Mouse (Mus musculus) neural tube, embryonic 10.5 days (tissue): ENCODE measurements around the gene B3galt4.
A peak's percentile ranks its signal among the peaks of the same experiment; 100 is the strongest.

ENCODE experiments used
- DNase-seq: peaks from one replicate; pipeline ENCODE4 v3.0.0-alpha.2; 2017; ENCODE audit warnings: low spot score; ENCODE audit errors: extremely low spot score

B3galt4 gene

DNA sequence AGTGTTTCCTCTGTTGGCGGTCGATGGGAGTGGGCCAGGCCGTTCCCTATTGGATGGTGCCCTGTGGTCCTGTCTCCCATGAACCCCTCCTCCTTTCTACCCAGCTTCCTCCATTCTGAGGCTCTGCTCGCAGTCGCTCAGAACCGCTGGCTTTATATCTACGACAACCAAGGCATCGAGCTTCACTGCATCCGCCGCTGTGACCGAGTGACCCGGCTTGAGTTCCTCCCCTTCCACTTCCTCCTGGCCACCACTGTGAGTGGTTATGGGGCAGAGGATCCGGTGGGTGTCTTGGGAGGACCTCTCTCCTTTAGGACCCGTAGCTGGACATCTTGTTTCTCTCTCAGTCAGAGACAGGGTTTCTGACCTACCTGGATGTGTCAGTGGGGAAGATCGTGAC, 7.8 kb downstream of the B3galt4 start:
- DNase-seq, result no peak

- DNase-seq, result no peak
Measured at GRCm38 (mm10) chr17:33941381-33941780, 9.9 kb downstream of the B3galt4 start.

- DNase-seq, result no peak
Measured at GRCm38 (mm10) chr17:33940981-33941380, 10.3 kb downstream of the B3galt4 start.

DNA sequence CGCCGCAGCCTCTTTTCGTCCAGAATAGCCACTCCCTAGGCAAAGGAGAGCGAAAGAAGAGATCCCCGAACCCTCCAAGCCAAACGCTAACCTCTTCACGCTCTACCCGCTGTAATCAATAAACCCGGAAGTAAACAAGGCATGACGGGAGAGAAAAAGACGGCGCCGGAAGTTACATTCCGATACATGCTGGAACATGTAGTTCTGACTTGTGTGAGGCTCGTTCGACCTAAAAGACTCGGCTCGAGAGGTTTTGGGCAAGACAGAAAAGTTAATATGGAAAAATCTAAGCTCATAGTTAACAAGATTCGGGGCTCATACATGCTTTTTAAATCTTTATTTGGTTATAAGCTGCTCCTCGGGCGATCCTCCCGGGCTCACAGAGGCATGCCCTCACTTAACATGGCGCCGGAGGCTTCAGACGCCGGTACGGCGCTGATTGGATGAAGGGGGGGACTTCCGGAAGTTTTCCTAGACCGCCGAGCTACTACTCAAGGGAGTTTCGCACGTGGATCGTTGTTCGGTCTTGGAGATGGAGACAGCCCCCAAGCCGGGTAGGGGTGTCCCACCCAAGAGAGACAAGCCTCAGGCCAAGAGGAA, 11.0 kb downstream of the B3galt4 start, which contains the start of the genes Pfdn6 and Wdr46:
TSS of gene Pfdn6 (minus strand) at position 138 of the 600 bp plus-strand sequence.
TSS of gene Wdr46 (plus strand) at position 455 of the 600 bp plus-strand sequence.
- peak; percentile 84 for DNase-seq

DNA sequence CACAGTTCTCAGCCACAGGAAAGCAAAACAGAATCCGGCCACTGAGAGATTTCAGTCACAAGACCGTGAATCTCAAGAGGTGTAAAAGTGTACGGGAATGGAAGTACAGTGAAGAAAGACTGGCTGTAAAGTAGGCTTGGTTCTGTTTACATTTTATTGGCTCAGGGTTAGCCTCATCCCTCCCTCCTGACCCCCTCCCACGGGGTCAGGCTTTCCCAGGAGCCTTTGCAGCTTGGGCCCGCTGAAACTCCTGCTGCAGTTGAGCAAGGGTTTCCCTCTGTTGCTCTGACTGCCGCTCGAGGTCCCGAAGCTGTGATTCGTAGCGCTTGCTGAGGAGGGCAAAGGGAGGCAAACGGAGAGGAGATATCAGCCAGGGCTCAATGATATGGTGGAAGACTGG, 12.5 kb downstream of the B3galt4 start:
- DNase-seq, result no peak

- no peak for DNase-seq
Measured at GRCm38 (mm10) chr17:33936993-33937392, 14.3 kb downstream of the B3galt4 start.

- DNase-seq, result no peak
Measured at GRCm38 (mm10) chr17:33935422-33936055, 15.7 kb downstream of the B3galt4 start.

DNA sequence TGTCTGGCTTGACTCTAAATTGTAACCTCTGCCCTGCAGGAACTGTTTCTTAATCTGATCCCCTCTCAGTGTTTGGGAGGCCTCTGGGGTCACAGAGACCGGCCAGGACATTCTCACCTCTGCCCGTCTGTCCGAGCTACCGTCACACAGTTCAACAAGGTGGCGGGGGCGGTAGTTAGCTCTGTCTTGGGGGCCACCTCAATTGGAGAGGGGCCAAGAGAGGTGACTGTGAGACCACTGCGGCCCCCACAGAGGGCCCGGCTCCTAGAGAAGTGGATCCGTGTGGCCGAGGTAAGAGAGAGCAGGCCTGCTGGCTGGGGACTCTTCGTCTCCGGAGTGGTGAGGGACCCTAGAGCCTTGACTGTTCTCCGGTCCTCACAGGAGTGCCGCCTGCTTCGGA, 18.3 kb downstream of the B3galt4 start:
- no peak for DNase-seq

DNA sequence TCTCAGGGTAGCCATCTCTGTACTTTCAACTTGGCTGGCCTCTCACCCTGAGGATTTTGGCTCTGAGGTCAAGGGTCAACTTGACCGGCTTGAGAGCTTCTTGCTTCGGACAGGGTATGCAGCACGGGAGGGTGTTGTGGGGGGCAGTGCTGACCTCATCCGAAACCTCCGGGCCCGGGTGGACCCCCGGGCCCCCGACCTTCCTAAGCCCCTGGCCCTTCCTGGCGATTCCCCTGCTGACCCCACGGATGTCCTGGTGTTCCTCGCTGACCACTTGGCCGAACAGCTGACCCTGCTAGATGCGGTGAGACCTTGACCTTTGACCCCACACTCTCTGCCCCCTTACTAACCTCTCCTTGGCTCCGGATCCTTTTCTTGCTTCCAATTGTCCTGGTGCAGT, 18.8 kb downstream of the B3galt4 start:
- no peak for DNase-seq

GRCm38 (mm10) chr17:33931947-33932346, 19.3 kb downstream of the B3galt4 start:
- no peak for DNase-seq

- no peak for DNase-seq
Measured at GRCm38 (mm10) chr17:33931159-33931866, 20.0 kb downstream of the B3galt4 start.

- peak; percentile 54 for DNase-seq
Measured at GRCm38 (mm10) chr17:33930280-33931158, 20.8 kb downstream of the B3galt4 start.

GRCm38 (mm10) chr17:33929371-33930279, 21.7 kb downstream of the B3galt4 start, which contains the start of gene Rgl2:
Rgl2 (plus strand) TSS chr17:33929543.
- DNase-seq, result peak; percentile 98

GRCm38 (mm10) chr17:33928251-33928947, 22.9 kb downstream of the B3galt4 start:
- DNase-seq, result no peak

DNA sequence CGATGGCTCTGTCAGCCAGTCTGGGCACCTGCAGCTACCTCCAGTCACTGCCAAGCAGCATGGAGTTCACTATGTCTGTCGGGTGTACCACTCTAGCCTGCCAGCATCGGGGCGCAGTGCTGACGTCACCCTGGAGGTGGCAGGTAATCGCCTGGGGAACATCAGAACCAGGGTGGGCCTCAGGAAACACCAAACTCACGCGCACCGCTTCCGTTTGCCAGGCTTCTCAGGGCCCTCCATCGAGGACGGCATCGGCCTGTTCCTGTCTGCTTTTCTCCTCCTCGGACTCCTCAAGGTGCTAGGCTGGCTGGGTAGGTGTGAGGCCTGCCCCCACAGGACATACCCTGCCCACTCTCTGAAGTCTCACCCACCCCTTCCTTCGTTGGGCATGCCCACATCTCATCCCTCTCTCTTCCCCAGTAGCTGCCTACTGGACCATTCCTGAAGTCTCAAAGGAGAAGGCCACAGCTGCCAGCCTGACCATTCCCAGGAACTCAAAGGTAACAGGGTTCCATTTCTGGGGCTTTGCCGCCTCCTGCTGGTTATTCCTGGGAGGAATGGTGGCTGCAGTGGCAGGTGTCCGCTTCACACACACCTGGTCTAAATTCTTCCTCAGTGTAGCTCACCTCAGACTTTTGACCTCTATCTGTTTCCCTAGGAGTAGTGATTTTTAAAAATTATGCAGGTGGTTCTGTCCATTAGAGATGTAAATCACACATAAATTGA, 24.9 kb downstream of the B3galt4 start:
- DNase-seq, result no peak

- no peak for DNase-seq
Measured at GRCm38 (mm10) chr17:33925406-33926116, 25.7 kb downstream of the B3galt4 start.

GRCm38 (mm10) chr17:33924577-33925283, 26.6 kb downstream of the B3galt4 start:
- DNase-seq, result no peak

- DNase-seq, result no peak
Measured at GRCm38 (mm10) chr17:33921361-33921760, 29.9 kb downstream of the B3galt4 start.
